Mouse (Mus musculus) kidney, postnatal 0 days (tissue): ENCODE data around the gene Skil. TPM values are rescaled to one million over a fixed set of nuclear protein-coding genes. Genes with fewer than 3 reads are reported as not detected.

ENCODE experiments used
- ATAC-seq: fragments of 200-750 bp; cut with Nextera tagmentation; replicated peaks from 2 replicates; pipeline ENCODE4 v1.8.0; 2017; ENCODE audit warnings: low read depth, moderate number of reproducible peaks, moderate TSS enrichment, moderate library complexity; ENCODE audit not compliant: low FRiP score
- DNase-seq: peaks from one replicate; pipeline ENCODE4 v3.0.0-alpha.2; 2016; ENCODE audit warnings: low spot score
- H3K27ac ChIP-seq: fragments of 300-500 bp; sonication (generic); 2 replicates; pipeline ENCODE4 v1.5.1; 2014; ENCODE audit warnings: mild to moderate bottlenecking
- H3K27me3 ChIP-seq: fragments of 300-500 bp; sonication (generic); 2 replicates; pipeline ENCODE4 v1.6.1; 2014; ENCODE audit warnings: low read length, mixed read lengths; ENCODE audit not compliant: insufficient read depth
- H3K36me3 ChIP-seq: fragments of 300-500 bp; sonication (generic); 2 replicates; pipeline ENCODE4 v1.6.1; 2014; ENCODE audit warnings: low read length, mixed read lengths; ENCODE audit not compliant: insufficient read depth
- H3K4me1 ChIP-seq: fragments of 300-500 bp; sonication (generic); replicated peaks from 2 replicates; pipeline ENCODE4 v1.6.1; 2014; ENCODE audit warnings: antibody characterized with exemption, low read length, mixed read lengths; ENCODE audit not compliant: insufficient read depth
- H3K4me2 ChIP-seq: fragments of 300-500 bp; sonication (generic); 2 replicates; pipeline ENCODE4 v1.6.1; 2014; ENCODE audit warnings: mild to moderate bottlenecking, low read length, moderate library complexity, mixed read lengths
- H3K4me3 ChIP-seq: fragments of 300-500 bp; sonication (generic); replicated peaks from 2 replicates; pipeline ENCODE4 v1.5.1; 2014; ENCODE audit warnings: low read depth, low read length
- H3K9ac ChIP-seq: fragments of 300-500 bp; sonication (generic); 2 replicates; pipeline ENCODE4 v1.6.1; 2014; ENCODE audit warnings: low read depth, low read length
- H3K9me3 ChIP-seq: fragments of 300-500 bp; sonication (generic); replicated peaks from 2 replicates; pipeline ENCODE4 v1.6.1; 2016; ENCODE audit warnings: low read length, inconsistent platforms, mixed read lengths
- CTCF ChIP-seq: IDR thresholded peaks from 2 replicates; pipeline ENCODE4 v1.5.1; 2016; ENCODE audit warnings: antibody characterized with exemption, low read depth, mild to moderate bottlenecking, moderate library complexity
- WGBS: fragments of 180-500 bp; shearing (Covaris S2); extraction: QIAGEN DNeasy Blood & Tissue Kit; methylation state at CpG from one replicate; pipeline ENCODE4 v1.1.7; 2014; 5-methylcytosine and 5-hydroxymethylcytosine counted together
- polyA plus RNA-seq: library from polyadenylated mRNA; unstranded; fragments of >200 nt; fragmentation: Nextera tagmentation; extraction: Ambion mirVana; gene quantifications from 2 replicates; pipeline ENCODE4 v1.2.1, GENCODE M21; 2015

Skil gene
- polyA plus RNA-seq, 1 experiment from 2014 or later, result 20.7 TPM

DNA sequence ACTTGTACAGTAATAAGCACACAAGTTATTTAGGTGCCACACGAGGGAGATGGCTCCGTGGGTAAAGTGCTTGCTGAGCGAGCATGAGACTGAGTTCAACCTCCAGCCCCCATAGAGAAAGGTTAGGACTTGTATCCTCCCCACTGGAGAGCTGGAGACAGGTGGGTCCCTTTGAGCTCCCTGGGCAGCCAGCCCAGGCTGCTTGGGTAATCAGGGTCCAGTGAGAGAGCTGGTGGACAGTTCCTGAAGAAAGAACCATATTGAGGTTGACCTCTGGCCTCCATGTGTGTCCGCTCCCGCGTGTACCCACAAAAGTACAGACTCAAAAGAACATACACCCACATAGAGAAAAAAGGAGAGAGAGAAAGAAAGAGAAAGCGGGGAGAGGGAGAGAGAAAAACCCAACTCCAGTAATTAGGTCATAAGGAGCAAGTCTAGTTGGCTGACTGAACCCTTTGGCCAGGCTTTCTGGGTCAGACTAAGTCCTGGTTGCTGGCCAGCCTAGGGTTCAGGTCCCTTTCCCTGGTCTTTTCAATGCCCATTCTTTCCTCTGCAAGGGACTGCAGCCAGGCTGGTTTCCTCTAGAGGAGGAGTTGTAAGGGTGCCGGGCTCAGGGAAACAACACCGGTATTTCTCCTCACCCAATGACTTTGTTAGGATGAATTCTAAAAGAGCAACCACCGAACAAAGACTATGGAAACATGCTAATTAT lies 13.9 kb upstream of the Skil start:
- Histone ChIP-seq H3K4me2 (no peak overlapping the region), H3K9me3 (no peaks in the 10 kb centered on the region), H3K4me1 (peaks cover 12% of the 10 kb centered on the region; the same call in 1 of the 2 replicates), H3K27ac (no peak overlapping the region), H3K36me3 (no peaks in the 10 kb centered on the region), H3K4me3 (no peak overlapping the region), H3K9ac (no peak overlapping the region), H3K27me3 (no peaks in the 10 kb centered on the region)
- ATAC-seq, result no peak
- 82% methylated on average over 10 of the region's 10 CpGs for WGBS
- no peak for DNase-seq
- no peak for TF ChIP-seq CTCF

GRCm38 (mm10) chr3:31082838-31083506 lies 11.9 kb upstream of the Skil start:
- peaks cover 10% of the 10 kb centered on the region; the same call in 1 of the 2 replicates for H3K4me1 ChIP-seq
- no peak for TF ChIP-seq CTCF
- no peak overlapping the region for H3K9ac ChIP-seq
- no peak for DNase-seq
- ATAC-seq, result no peak
- no peaks in the 10 kb centered on the region for H3K9me3 ChIP-seq
- WGBS, result 86% methylated on average over 12 of the region's 13 CpGs
- no peaks in the 10 kb centered on the region for H3K27me3 ChIP-seq
- no peak overlapping the region for H3K4me2 ChIP-seq
- H3K27ac ChIP-seq, result no peak overlapping the region
- H3K36me3 ChIP-seq, result no peaks in the 10 kb centered on the region
- no peak overlapping the region for H3K4me3 ChIP-seq

DNA sequence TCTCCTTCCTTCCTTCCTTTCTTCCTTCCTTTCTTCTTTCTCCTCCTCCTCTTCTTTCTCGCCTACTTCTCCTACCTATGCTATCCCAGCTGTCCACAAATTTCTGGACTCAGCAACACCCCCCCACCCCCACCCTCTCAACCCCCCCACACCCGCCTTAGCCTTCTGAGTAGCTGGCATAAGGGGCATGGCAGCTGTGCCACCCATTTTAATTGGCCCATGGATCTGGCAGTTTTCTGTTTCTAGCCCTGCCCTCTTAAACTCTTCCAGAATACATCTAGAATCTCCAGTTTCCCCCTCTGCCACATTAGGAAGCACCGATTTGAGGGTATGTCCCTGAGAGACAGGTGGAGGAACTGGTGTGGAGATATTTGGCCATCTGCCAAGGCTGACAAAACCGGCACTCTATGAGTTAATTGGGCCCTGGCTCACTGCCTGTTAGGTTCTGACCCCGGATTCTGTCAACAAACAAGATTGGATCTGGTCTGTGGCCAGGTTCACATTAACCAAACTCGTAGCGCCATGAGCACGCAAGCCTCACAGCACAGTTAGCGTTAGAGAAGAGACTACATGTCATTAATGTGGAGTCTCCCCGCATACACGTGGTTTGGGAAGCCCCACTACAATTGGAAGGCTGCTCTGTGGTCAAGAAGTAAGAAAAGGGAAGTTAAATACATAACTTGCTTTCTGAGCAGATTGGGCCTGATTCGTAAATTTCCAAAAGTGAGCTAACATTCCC lies 11.2 kb upstream of the Skil start:
- Histone ChIP-seq H3K4me1 (peaks cover 10% of the 10 kb centered on the region; the same call in 1 of the 2 replicates), H3K36me3 (no peaks in the 10 kb centered on the region), H3K4me2 (peak overlapping the region; percentile 25), H3K9ac (no peak overlapping the region), H3K27me3 (no peaks in the 10 kb centered on the region), H3K4me3 (no peak overlapping the region), H3K27ac (no peak overlapping the region), H3K9me3 (no peaks in the 10 kb centered on the region)
- no peak for TF ChIP-seq CTCF
- ATAC-seq, result peak; percentile 63; the same call in 1 of the 2 replicates
- DNase-seq, result peak; percentile 64
- whole genome bisulfite sequencing, result 22% methylated on average over 12 of the region's 12 CpGs

DNA sequence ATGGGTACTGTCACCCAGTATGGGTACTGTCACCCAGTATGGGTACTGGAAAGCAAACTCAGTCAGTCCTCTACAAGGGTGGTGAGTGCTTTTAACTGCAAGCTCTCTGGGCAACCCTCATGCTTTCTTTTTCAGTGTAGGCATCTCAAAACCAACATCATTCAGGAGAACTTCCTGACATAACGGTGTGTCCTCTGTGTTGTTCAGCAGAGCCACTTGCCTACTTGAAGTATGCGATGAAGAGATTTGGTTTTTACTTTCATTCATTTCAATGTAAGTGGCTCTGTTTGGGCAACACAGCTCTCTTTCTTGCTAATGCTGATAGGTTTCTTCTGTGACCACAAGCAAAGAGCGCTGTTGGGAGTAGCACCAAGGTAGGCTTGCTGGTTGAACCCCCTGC lies 9.9 kb upstream of the Skil start:
- Histone ChIP-seq H3K4me2 (no peak overlapping the region), H3K9me3 (no peaks in the 10 kb centered on the region), H3K36me3 (no peaks in the 10 kb centered on the region), H3K27ac (no peak overlapping the region), H3K4me1 (peaks cover 10% of the 10 kb centered on the region; the same call in 1 of the 2 replicates), H3K4me3 (no peak overlapping the region), H3K9ac (no peak overlapping the region), H3K27me3 (no peaks in the 10 kb centered on the region)
- TF ChIP-seq CTCF, result no peak
- ATAC-seq (no peak), DNase-seq (no peak)
- WGBS, result 89% methylated on average over 3 of the region's 3 CpGs

- no peak for DNase-seq
- Histone ChIP-seq H3K9me3 (no peaks in the 10 kb centered on the region), H3K27me3 (no peaks in the 10 kb centered on the region), H3K36me3 (no peaks in the 10 kb centered on the region), H3K4me3 (no peak overlapping the region), H3K9ac (no peak overlapping the region), H3K4me2 (no peak overlapping the region), H3K4me1 (peaks cover 6% of the 10 kb centered on the region; the same call in 1 of the 2 replicates), H3K27ac (no peak overlapping the region)
- 51% methylated on average over 10 of the region's 10 CpGs for WGBS
- TF ChIP-seq CTCF, result no peak
- no peak for ATAC-seq
These were observed 5.8 kb upstream of the Skil start for GRCm38 (mm10) chr3:31088789-31089775.
